Mouse (Mus musculus) midbrain, embryonic 16.5 days (tissue): Measurements from ENCODE around the gene Sytl2. TPM values are rescaled to one million over a fixed set of nuclear protein-coding genes. Genes with fewer than 3 reads are reported as not detected.

Experiments
- ATAC-seq: fragments of 200-750 bp; cut with Nextera tagmentation; 2 replicates; pipeline ENCODE4 v1.8.0; 2017; ENCODE audit warnings: moderate TSS enrichment
- H3K27ac ChIP-seq: fragments of 300-500 bp; sonication (generic); 2 replicates; pipeline ENCODE4 v1.5.1; 2014; ENCODE audit warnings: mild to moderate bottlenecking, low read length, mixed read lengths
- H3K27me3 ChIP-seq: fragments of 300-500 bp; sonication (generic); 2 replicates; pipeline ENCODE4 v1.6.1; 2014; ENCODE audit warnings: low read depth, low read length, mixed read lengths; ENCODE audit not compliant: control insufficient read depth, insufficient read depth
- H3K36me3 ChIP-seq: fragments of 300-500 bp; sonication (generic); 2 replicates; pipeline ENCODE4 v1.6.1; 2014; ENCODE audit warnings: mild to moderate bottlenecking, low read length, moderate library complexity, mixed read lengths; ENCODE audit not compliant: control insufficient read depth, insufficient read depth
- H3K4me1 ChIP-seq: fragments of 300-500 bp; sonication (generic); 2 replicates; pipeline ENCODE4 v1.6.1; 2014; ENCODE audit warnings: mild to moderate bottlenecking, low read length, mixed read lengths; ENCODE audit not compliant: control insufficient read depth, insufficient read depth
- H3K4me2 ChIP-seq: fragments of 300-500 bp; sonication (generic); 2 replicates; pipeline ENCODE4 v1.6.1; 2014; ENCODE audit warnings: mild to moderate bottlenecking, low read length, mixed read lengths
- H3K4me3 ChIP-seq: fragments of 300-500 bp; sonication (generic); 2 replicates; pipeline ENCODE4 v1.5.1; 2014; ENCODE audit warnings: low read depth, mild to moderate bottlenecking, low read length, moderate library complexity, mixed read lengths
- H3K9ac ChIP-seq: fragments of 300-500 bp; sonication (generic); 2 replicates; pipeline ENCODE4 v1.6.1; 2014; ENCODE audit warnings: low read depth, low read length, mixed read lengths
- H3K9me3 ChIP-seq: fragments of 300-500 bp; sonication (generic); replicated peaks from 2 replicates; pipeline ENCODE4 v1.6.1; 2014; ENCODE audit warnings: mild to moderate bottlenecking, low read length, mixed read lengths; ENCODE audit not compliant: control insufficient read depth, poor library complexity, severe bottlenecking
- WGBS: fragments of 180-500 bp; shearing (Covaris S2); extraction: QIAGEN DNeasy Blood & Tissue Kit; methylation state at CpG from one replicate; pipeline ENCODE4 v1.1.7; 2014; 5-methylcytosine and 5-hydroxymethylcytosine counted together
- polyA plus RNA-seq: library from polyadenylated mRNA; unstranded; fragments of >200 nt; fragmentation: Nextera tagmentation; extraction: Ambion mirVana; gene quantifications from 2 replicates; pipeline ENCODE4 v1.2.1, GENCODE M21; 2015

Gene Sytl2
- polyA plus RNA-seq, 1 experiment from 2014 or later = 8.4 TPM

GRCm38 (mm10) chr7:90440044-90440443 is 138.0 kb downstream of the Sytl2 start:
- Histone ChIP-seq H3K4me2 (no peak overlapping the region), H3K9me3 (no peaks in the 10 kb centered on the region), H3K9ac (no peak overlapping the region), H3K27me3 (no peaks in the 10 kb centered on the region), H3K4me3 (no peak overlapping the region), H3K36me3 (no peaks in the 10 kb centered on the region), H3K27ac (no peak overlapping the region), H3K4me1 (peaks cover 4% of the 10 kb centered on the region)
- WGBS = 94% methylated on average over 4 of the region's 4 CpGs
- no peak for ATAC-seq

- no peaks in the 10 kb centered on the region for H3K36me3 ChIP-seq
These were observed 140.0 kb downstream of the Sytl2 start for GRCm38 (mm10) chr7:90442070-90442469.

GRCm38 (mm10) chr7:90442518-90443080 is 140.5 kb downstream of the Sytl2 start, which contains the start of gene Crebzf:
Crebzf (plus strand) TSS chr7:90442729.
- Histone ChIP-seq H3K36me3 (no peaks in the 10 kb centered on the region), H3K27ac (peak within 1 kb of the TSS; percentile 99), H3K4me1 (peaks cover 12% of the 10 kb centered on the region), H3K27me3 (no peaks in the 10 kb centered on the region), H3K4me2 (peak within 1 kb of the TSS; percentile 83), H3K9me3 (no peaks in the 10 kb centered on the region), H3K4me3 (peak within 1 kb of the TSS; percentile 99), H3K9ac (peak within 1 kb of the TSS; percentile 99)
- ATAC-seq = peak; percentile 97
- WGBS = 0% methylated on average over 44 of the region's 54 CpGs

More at GRCm38 (mm10) chr7:90442070-90442469, 140.0 kb downstream of the Sytl2 start:
- H3K27me3 ChIP-seq = no peaks in the 10 kb centered on the region
- 1% methylated on average over 4 of the region's 4 CpGs for WGBS
- H3K4me2 ChIP-seq = peak overlapping the region; percentile 67
- peak overlapping the region; percentile 99 for H3K4me3 ChIP-seq
- no peaks in the 10 kb centered on the region for H3K9me3 ChIP-seq
- peaks cover 9% of the 10 kb centered on the region for H3K4me1 ChIP-seq
- peak overlapping the region; percentile 66 for H3K9ac ChIP-seq
- ATAC-seq = peak; percentile 16
- peak overlapping the region; percentile 99 for H3K27ac ChIP-seq

- no peaks in the 10 kb centered on the region for H3K36me3 ChIP-seq
- ATAC-seq = peak; percentile 76
- H3K27ac ChIP-seq = peak overlapping the region; percentile 99
- H3K9ac ChIP-seq = peak overlapping the region; percentile 99
- whole genome bisulfite sequencing = under 1% methylated on average over 109 of the region's 123 CpGs
- H3K4me3 ChIP-seq = peak overlapping the region; percentile 99
- H3K27me3 ChIP-seq = no peaks in the 10 kb centered on the region
- H3K4me1 ChIP-seq = peaks cover 13% of the 10 kb centered on the region
- no peaks in the 10 kb centered on the region for H3K9me3 ChIP-seq
- H3K4me2 ChIP-seq = peak overlapping the region; percentile 83
These were observed 141.3 kb downstream of the Sytl2 start for GRCm38 (mm10) chr7:90443101-90444091.

GRCm38 (mm10) chr7:90444206-90444605 is 142.2 kb downstream of the Sytl2 start:
- Histone ChIP-seq H3K27me3 (no peaks in the 10 kb centered on the region), H3K4me1 (peaks cover 15% of the 10 kb centered on the region), H3K4me2 (peak overlapping the region; percentile 83), H3K9ac (peak overlapping the region; percentile 99), H3K4me3 (peak overlapping the region; percentile 99), H3K27ac (no peak overlapping the region), H3K9me3 (no peaks in the 10 kb centered on the region), H3K36me3 (peaks cover 2% of the 10 kb centered on the region; the same call in 1 of the 2 replicates)
- WGBS = 0% methylated on average over 6 of the region's 6 CpGs
- ATAC-seq = no peak

- H3K9me3 ChIP-seq = no peaks in the 10 kb centered on the region
- H3K27me3 ChIP-seq = no peaks in the 10 kb centered on the region
- H3K9ac ChIP-seq = peak overlapping the region; percentile 87
- no peak for ATAC-seq
- H3K27ac ChIP-seq = peak overlapping the region; percentile 93
- peaks cover 15% of the 10 kb centered on the region for H3K4me1 ChIP-seq
- H3K4me3 ChIP-seq = peak overlapping the region; percentile 84
- peaks cover 4% of the 10 kb centered on the region; the same call in 1 of the 2 replicates for H3K36me3 ChIP-seq
- peak overlapping the region; percentile 84 for H3K4me2 ChIP-seq
- 37% methylated on average over 7 of the region's 7 CpGs for WGBS
These were observed 154.2 kb downstream of the Sytl2 start for GRCm38 (mm10) chr7:90456149-90456844.

GRCm38 (mm10) chr7:90456845-90457468 is 154.9 kb downstream of the Sytl2 start, which contains the start of gene Tmem126a:
Tmem126a (minus strand) TSS chr7:90457229.
- H3K4me2 ChIP-seq = peak within 1 kb of the TSS; percentile 84
- H3K4me3 ChIP-seq = peak within 1 kb of the TSS; percentile 84
- H3K4me1 ChIP-seq = peaks cover 15% of the 10 kb centered on the region
- H3K36me3 ChIP-seq = 0 out of 2 replicates have a peak, but pooled peaks cover 4% of the 10 kb centered on the region
- no peaks in the 10 kb centered on the region for H3K9me3 ChIP-seq
- under 1% methylated on average over 41 of the region's 41 CpGs for WGBS
- peak within 1 kb of the TSS; percentile 93 for H3K27ac ChIP-seq
- peak; percentile 99 for ATAC-seq
- peak within 1 kb of the TSS; percentile 87 for H3K9ac ChIP-seq
- no peaks in the 10 kb centered on the region for H3K27me3 ChIP-seq

- Histone ChIP-seq H3K36me3 (0 out of 2 replicates have a peak, but pooled peaks cover 4% of the 10 kb centered on the region), H3K4me2 (peak overlapping the region; percentile 84), H3K9me3 (no peaks in the 10 kb centered on the region), H3K27ac (peak overlapping the region; percentile 93), H3K4me3 (peak overlapping the region; percentile 84), H3K4me1 (peaks cover 15% of the 10 kb centered on the region), H3K9ac (peak overlapping the region; percentile 87), H3K27me3 (no peaks in the 10 kb centered on the region)
- peak; percentile 80 for ATAC-seq
- WGBS = 10% methylated on average over 10 of the region's 10 CpGs
These were observed 155.5 kb downstream of the Sytl2 start for GRCm38 (mm10) chr7:90457517-90457916.
